Mouse (Mus musculus) stomach, embryonic 16.5 days (tissue): ENCODE results near the gene Vmn1r232. TPM values are rescaled to one million over a fixed set of nuclear protein-coding genes. Genes with fewer than 3 reads are reported as not detected.

ENCODE experiments used
- ATAC-seq: fragments of 200-750 bp; cut with Nextera tagmentation; 2 replicates; pipeline ENCODE4 v1.8.0; 2017; ENCODE audit warnings: moderate number of reproducible peaks, moderate TSS enrichment; ENCODE audit not compliant: insufficient read depth, low FRiP score
- H3K27ac ChIP-seq: fragments of 300-500 bp; sonication (generic); 2 replicates; pipeline ENCODE4 v1.5.1; 2014; ENCODE audit warnings: low read length
- H3K27me3 ChIP-seq: fragments of 300-500 bp; sonication (generic); 2 replicates; pipeline ENCODE4 v1.6.1; 2014; ENCODE audit warnings: low read length, control low read depth, mixed read lengths; ENCODE audit not compliant: control insufficient read depth, insufficient read depth
- H3K36me3 ChIP-seq: fragments of 300-500 bp; sonication (generic); 2 replicates; pipeline ENCODE4 v1.6.1; 2014; ENCODE audit warnings: low read length; ENCODE audit not compliant: control insufficient read depth, insufficient read depth
- H3K4me1 ChIP-seq: fragments of 300-500 bp; sonication (generic); 2 replicates; pipeline ENCODE4 v1.6.1; 2014; ENCODE audit warnings: low read length, control low read depth, mixed read lengths; ENCODE audit not compliant: control insufficient read depth, insufficient read depth
- H3K4me2 ChIP-seq: fragments of 300-500 bp; sonication (generic); 2 replicates; pipeline ENCODE4 v1.6.1; 2014; ENCODE audit warnings: low read depth, low read length, mixed read lengths
- H3K4me3 ChIP-seq: fragments of 300-500 bp; sonication (generic); replicated peaks from 2 replicates; pipeline ENCODE4 v1.5.1; 2014; ENCODE audit warnings: mild to moderate bottlenecking, low read length
- H3K9ac ChIP-seq: fragments of 300-500 bp; sonication (generic); 2 replicates; pipeline ENCODE4 v1.6.1; 2014; ENCODE audit warnings: low read length
- H3K9me3 ChIP-seq: fragments of 300-500 bp; sonication (generic); replicated peaks from 2 replicates; pipeline ENCODE4 v1.6.1; 2016; ENCODE audit warnings: low read length, control low read depth; ENCODE audit not compliant: control insufficient read depth
- WGBS: fragments of 180-500 bp; shearing (Covaris S2); extraction: QIAGEN DNeasy Blood & Tissue Kit; methylation state at CpG from one replicate; pipeline ENCODE4 v1.1.7; 2014; 5-methylcytosine and 5-hydroxymethylcytosine counted together
- polyA plus RNA-seq: library from polyadenylated mRNA; unstranded; fragments of >200 nt; fragmentation: Nextera tagmentation; extraction: Ambion mirVana; gene quantifications from 2 replicates; pipeline ENCODE4 v1.2.1, GENCODE M21; 2015

Vmn1r232 gene
- not detected in 2 replicates for polyA plus RNA-seq

- Histone ChIP-seq H3K4me1 (no peaks in the 10 kb centered on the region), H3K9ac (no peak within 1 kb of the TSS), H3K36me3 (no peaks in the 10 kb centered on the region), H3K27ac (no peak within 1 kb of the TSS), H3K9me3 (no peaks in the 10 kb centered on the region), H3K4me2 (no peak within 1 kb of the TSS), H3K27me3 (no peaks in the 10 kb centered on the region), H3K4me3 (no peak within 1 kb of the TSS)
- ATAC-seq, result no peak
- 53% methylated on average over 1 of the region's 1 CpGs for WGBS
These were observed at the start of gene Vmn1r232 for GRCm38 (mm10) chr17:20919614-20920013. Vmn1r232 (minus strand) TSS chr17:20919714.

- no peaks in the 10 kb centered on the region for H3K27me3 ChIP-seq
- no peaks in the 10 kb centered on the region for H3K4me1 ChIP-seq
- no peak for ATAC-seq
- H3K4me2 ChIP-seq, result no peak overlapping the region
- no peak overlapping the region for H3K27ac ChIP-seq
- no peak overlapping the region for H3K4me3 ChIP-seq
- H3K9me3 ChIP-seq, result no peaks in the 10 kb centered on the region
- peaks cover 37% of the 10 kb centered on the region for H3K36me3 ChIP-seq
- H3K9ac ChIP-seq, result no peak overlapping the region
These were observed 47.2 kb upstream of the Vmn1r232 start for GRCm38 (mm10) chr17:20966681-20967080.

- no peaks in the 10 kb centered on the region for H3K27me3 ChIP-seq
- H3K4me3 ChIP-seq, result no peak overlapping the region
- H3K9ac ChIP-seq, result no peak overlapping the region
- peaks cover 50% of the 10 kb centered on the region for H3K36me3 ChIP-seq
- no peak overlapping the region for H3K27ac ChIP-seq
- WGBS, result 90% methylated on average over 4 of the region's 4 CpGs
- no peak overlapping the region for H3K4me2 ChIP-seq
- ATAC-seq, result no peak
- no peaks in the 10 kb centered on the region for H3K4me1 ChIP-seq
- H3K9me3 ChIP-seq, result no peaks in the 10 kb centered on the region
These were observed 45.9 kb upstream of the Vmn1r232 start for GRCm38 (mm10) chr17:20965421-20965820.

DNA sequence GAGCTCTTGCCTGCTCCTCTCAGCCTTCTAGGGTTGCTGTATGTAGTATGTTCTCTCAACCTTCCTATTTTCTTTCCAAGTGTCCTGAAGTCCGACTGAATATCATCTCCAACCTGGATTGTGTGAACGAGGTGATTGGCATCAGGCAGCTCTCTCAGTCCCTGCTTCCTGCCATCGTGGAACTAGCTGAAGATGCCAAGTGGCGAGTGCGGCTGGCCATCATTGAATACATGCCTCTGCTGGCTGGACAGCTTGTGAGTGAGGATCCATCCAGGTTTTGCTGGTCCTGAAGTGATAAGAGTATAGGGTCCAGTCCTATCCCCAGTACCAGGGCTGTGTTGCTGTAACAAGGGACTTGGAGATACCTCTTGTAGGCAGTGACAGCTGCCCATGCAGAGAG is 40.9 kb upstream of the Vmn1r232 start:
- no peak for ATAC-seq
- Histone ChIP-seq H3K4me2 (no peak overlapping the region), H3K9ac (no peak overlapping the region), H3K4me1 (no peaks in the 10 kb centered on the region), H3K4me3 (no peak overlapping the region), H3K27ac (no peak overlapping the region), H3K9me3 (no peaks in the 10 kb centered on the region), H3K36me3 (peaks cover 83% of the 10 kb centered on the region), H3K27me3 (no peaks in the 10 kb centered on the region)
- 89% methylated on average over 5 of the region's 5 CpGs for WGBS

DNA sequence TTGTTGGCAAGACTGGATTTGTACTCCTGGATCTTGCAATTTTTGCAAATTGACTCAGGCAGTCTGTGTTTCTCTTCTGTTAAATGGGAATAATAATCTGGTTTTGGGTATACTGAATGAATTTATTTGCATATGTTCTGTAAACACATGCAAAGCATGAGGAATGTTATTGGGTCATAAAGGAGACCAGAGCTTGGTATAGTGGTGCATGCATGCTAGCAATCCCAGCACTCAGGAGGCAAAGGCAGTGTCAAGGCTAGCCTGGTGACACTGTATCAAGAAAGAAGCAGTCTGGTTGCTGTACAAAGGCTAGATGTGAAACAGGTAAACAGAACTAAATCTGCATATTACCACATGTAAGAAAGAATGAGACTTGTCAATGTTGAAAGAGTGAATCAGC is 27.1 kb upstream of the Vmn1r232 start:
- H3K4me3 ChIP-seq, result peak overlapping the region; percentile 76
- no peak overlapping the region for H3K27ac ChIP-seq
- H3K4me2 ChIP-seq, result peak overlapping the region; percentile 73
- no peaks in the 10 kb centered on the region for H3K9me3 ChIP-seq
- peaks cover 22% of the 10 kb centered on the region for H3K4me1 ChIP-seq
- ATAC-seq, result no peak
- H3K36me3 ChIP-seq, result no peaks in the 10 kb centered on the region
- peak overlapping the region; percentile 85 for H3K9ac ChIP-seq
- H3K27me3 ChIP-seq, result no peaks in the 10 kb centered on the region

GRCm38 (mm10) chr17:20946026-20946565 is 26.6 kb upstream of the Vmn1r232 start:
- Histone ChIP-seq H3K4me2 (peak overlapping the region; percentile 73), H3K9ac (peak overlapping the region; percentile 85), H3K27ac (peak overlapping the region; percentile 98), H3K4me3 (peak overlapping the region; percentile 76), H3K36me3 (no peaks in the 10 kb centered on the region), H3K4me1 (peaks cover 22% of the 10 kb centered on the region), H3K27me3 (no peaks in the 10 kb centered on the region), H3K9me3 (no peaks in the 10 kb centered on the region)
- no peak for ATAC-seq
- WGBS, result 0% methylated on average over 13 of the region's 13 CpGs

DNA sequence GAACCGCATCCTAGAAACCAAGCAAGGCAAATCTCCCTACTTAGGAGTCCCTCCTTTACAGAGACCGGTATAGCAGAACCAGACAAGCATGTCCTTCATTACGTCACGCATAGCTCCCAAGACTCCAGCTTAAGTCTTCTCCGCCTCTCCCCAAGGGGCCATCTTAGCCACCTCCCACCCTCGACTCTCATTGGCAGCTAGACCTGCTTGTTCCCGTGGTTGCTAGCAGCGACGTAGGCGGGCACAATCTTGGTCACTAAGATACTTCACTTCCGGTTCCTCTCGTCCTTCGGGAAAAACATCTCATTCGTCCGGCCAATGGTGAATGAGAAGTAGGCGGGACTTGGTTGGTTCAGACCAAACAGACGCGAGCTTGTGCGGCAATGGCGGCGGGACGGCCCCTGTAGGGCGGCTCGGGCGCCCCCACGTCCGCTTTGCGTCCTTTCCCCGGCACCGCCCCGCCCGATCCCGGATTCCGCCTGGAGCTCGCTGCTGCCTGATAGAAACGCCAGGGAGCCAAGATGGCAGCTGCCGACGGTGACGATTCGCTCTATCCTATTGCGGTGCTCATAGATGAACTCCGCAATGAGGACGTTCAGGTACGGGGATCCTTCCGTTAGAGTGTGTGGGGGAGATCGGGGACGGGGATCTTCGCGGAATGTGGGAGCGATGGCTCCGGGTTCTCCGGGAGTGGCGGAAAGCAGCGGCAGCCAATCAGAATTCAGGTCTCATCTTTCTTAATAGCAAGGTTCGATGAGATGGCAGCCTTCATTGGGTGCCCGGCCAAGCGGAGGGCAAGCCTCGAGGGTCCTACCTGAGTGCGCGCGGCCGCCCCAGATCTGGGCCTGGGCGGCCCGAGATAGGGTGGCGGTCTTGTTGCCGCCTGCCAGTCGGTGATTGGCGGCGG is 25.7 kb upstream of the Vmn1r232 start, which contains the start of gene Ppp2r1a:
Gene Ppp2r1a (plus strand): TSS at position 327 of the 907 bp plus-strand sequence.
- peak within 1 kb of the TSS; percentile 85 for H3K9ac ChIP-seq
- no peaks in the 10 kb centered on the region for H3K36me3 ChIP-seq
- peak within 1 kb of the TSS; percentile 76 for H3K4me2 ChIP-seq
- H3K27ac ChIP-seq, result peak within 1 kb of the TSS; percentile 98
- under 1% methylated on average over 69 of the region's 69 CpGs for WGBS
- H3K4me1 ChIP-seq, result peaks cover 22% of the 10 kb centered on the region
- ATAC-seq, result peak; percentile 99
- H3K4me3 ChIP-seq, result peak within 1 kb of the TSS; percentile 76
- H3K27me3 ChIP-seq, result no peaks in the 10 kb centered on the region
- H3K9me3 ChIP-seq, result no peaks in the 10 kb centered on the region

GRCm38 (mm10) chr17:20944226-20944625 is 24.7 kb upstream of the Vmn1r232 start:
- no peak for ATAC-seq
- WGBS, result 50% methylated on average over 3 of the region's 3 CpGs

GRCm38 (mm10) chr17:20904991-20905390 is 14.5 kb downstream of the Vmn1r232 start, which contains the start of gene Vmn1r231:
Vmn1r231 (minus strand) TSS chr17:20905091.
- Histone ChIP-seq H3K36me3 (no peaks in the 10 kb centered on the region), H3K4me1 (no peaks in the 10 kb centered on the region), H3K4me3 (no peak within 1 kb of the TSS), H3K9ac (no peak within 1 kb of the TSS), H3K27me3 (no peaks in the 10 kb centered on the region), H3K9me3 (no peaks in the 10 kb centered on the region), H3K27ac (no peak within 1 kb of the TSS), H3K4me2 (no peak within 1 kb of the TSS)
- WGBS, result 58% methylated on average over 2 of the region's 2 CpGs
- no peak for ATAC-seq

More at GRCm38 (mm10) chr17:20944226-20944625, 24.7 kb upstream of the Vmn1r232 start:
- H3K4me3 ChIP-seq, result peak overlapping the region; percentile 70
- no peaks in the 10 kb centered on the region for H3K9me3 ChIP-seq
- peak overlapping the region; percentile 76 for H3K4me2 ChIP-seq
- peaks cover 22% of the 10 kb centered on the region for H3K4me1 ChIP-seq
- no peaks in the 10 kb centered on the region for H3K27me3 ChIP-seq
- peak overlapping the region; percentile 96 for H3K27ac ChIP-seq
- H3K9ac ChIP-seq, result peak overlapping the region; percentile 76
- H3K36me3 ChIP-seq, result no peaks in the 10 kb centered on the region
